Mouse (Mus musculus) ES-CJ7 (cell line): ENCODE measurements at regions not wholly inside any gene's neighbourhood (a gene's known extent, or its start where the extent isn't known, plus 50 kb on each side); places are given as distances from the start of the nearest gene placed in this dataset.

Source experiments
- DNase-seq: peaks from one replicate; pipeline ENCODE4 v3.0.0; 2011; ENCODE audit warnings: low read depth, low spot score

GRCm38 (mm10) chr17:16516173-16516572, 547.7 kb upstream of the Zfp960 start:
- no peak for DNase-seq

- no peak for DNase-seq
Measured at GRCm38 (mm10) chr17:16493951-16494350, 570.0 kb upstream of the Zfp960 start.

GRCm38 (mm10) chr17:16493546-16493945, 570.4 kb upstream of the Zfp960 start:
- no peak for DNase-seq

- DNase-seq: no peak
Measured at GRCm38 (mm10) chr17:16492551-16492950, 571.4 kb upstream of the Zfp960 start.

GRCm38 (mm10) chr17:16486355-16486754, 577.6 kb upstream of the Zfp960 start:
- no peak for DNase-seq

GRCm38 (mm10) chr17:16483976-16484375, 579.9 kb upstream of the Zfp960 start:
- DNase-seq: no peak

GRCm38 (mm10) chr17:16481722-16482121, 582.2 kb upstream of the Zfp960 start:
- no peak for DNase-seq

GRCm38 (mm10) chr17:16480579-16480978, 583.3 kb upstream of the Zfp960 start:
- no peak for DNase-seq

GRCm38 (mm10) chr17:16461208-16461607, 602.7 kb upstream of the Zfp960 start:
- peak; percentile 37 for DNase-seq

GRCm38 (mm10) chr17:16453098-16453497, 610.8 kb upstream of the Zfp960 start:
- no peak for DNase-seq

GRCm38 (mm10) chr17:16444562-16444961, 613.7 kb upstream of the Rgmb start:
- no peak for DNase-seq

- no peak for DNase-seq
Measured at GRCm38 (mm10) chr17:16395193-16395612, 564.4 kb upstream of the Rgmb start.

- DNase-seq: peak; percentile 69
Measured at GRCm38 (mm10) chr17:16374855-16375221, 544.0 kb upstream of the Rgmb start.

GRCm38 (mm10) chr17:16374119-16374854, 543.4 kb upstream of the Rgmb start:
- DNase-seq: peak; percentile 47

GRCm38 (mm10) chr17:16372976-16373375, 542.1 kb upstream of the Rgmb start:
- no peak for DNase-seq

GRCm38 (mm10) chr17:16344061-16344460, 513.2 kb upstream of the Rgmb start:
- no peak for DNase-seq

- no peak for DNase-seq
Measured at GRCm38 (mm10) chr17:16342785-16343184, 511.9 kb upstream of the Rgmb start.

- DNase-seq: no peak
Measured at GRCm38 (mm10) chr17:16339720-16340470, 509.1 kb upstream of the Rgmb start.

- no peak for DNase-seq
Measured at GRCm38 (mm10) chr17:16311914-16312313, 481.1 kb upstream of the Rgmb start.

- no peak for DNase-seq
Measured at GRCm38 (mm10) chr17:16311196-16311873, 480.5 kb upstream of the Rgmb start.

- no peak for DNase-seq
Measured at GRCm38 (mm10) chr17:16301776-16302175, 470.9 kb upstream of the Rgmb start.

- DNase-seq: no peak
Measured at GRCm38 (mm10) chr17:16298553-16298952, 467.7 kb upstream of the Rgmb start.
